Mouse (Mus musculus) lung, postnatal 10 days (tissue): ENCODE measurements around the gene Zfp618.
A peak's percentile ranks its signal among the peaks of the same experiment; 100 is the strongest.

Source experiments
- DNase-seq: peaks from one replicate; pipeline ENCODE4 v3.0.0; 2021

Gene Zfp618

GRCm38 (mm10) chr4:62999321-62999720, 33.9 kb downstream of the Zfp618 start:
- no peak for DNase-seq

DNA sequence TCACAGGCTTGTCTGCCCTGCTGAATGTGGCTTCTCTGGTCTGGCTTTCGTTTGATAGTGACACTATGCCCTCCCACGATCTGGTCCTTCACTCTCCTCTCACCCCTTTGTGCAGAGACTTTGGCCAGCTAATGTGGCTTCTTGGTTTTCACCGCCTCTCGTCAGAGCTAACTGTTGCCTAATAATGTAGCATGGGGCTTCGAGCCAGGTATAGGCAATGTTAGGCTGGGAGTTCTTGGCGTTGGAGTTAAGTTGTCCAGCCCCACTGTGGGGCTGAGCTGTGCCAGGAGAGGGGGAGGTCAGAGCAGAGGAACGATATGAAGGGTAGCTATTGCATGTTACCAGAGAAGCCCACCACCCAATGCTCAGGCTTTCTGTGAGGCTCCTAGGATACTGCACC, 34.5 kb downstream of the Zfp618 start:
- no peak for DNase-seq

GRCm38 (mm10) chr4:63000316-63001055, 35.1 kb downstream of the Zfp618 start:
- no peak for DNase-seq

- DNase-seq, result no peak
These were observed 37.0 kb downstream of the Zfp618 start for GRCm38 (mm10) chr4:63002386-63002785.

DNA sequence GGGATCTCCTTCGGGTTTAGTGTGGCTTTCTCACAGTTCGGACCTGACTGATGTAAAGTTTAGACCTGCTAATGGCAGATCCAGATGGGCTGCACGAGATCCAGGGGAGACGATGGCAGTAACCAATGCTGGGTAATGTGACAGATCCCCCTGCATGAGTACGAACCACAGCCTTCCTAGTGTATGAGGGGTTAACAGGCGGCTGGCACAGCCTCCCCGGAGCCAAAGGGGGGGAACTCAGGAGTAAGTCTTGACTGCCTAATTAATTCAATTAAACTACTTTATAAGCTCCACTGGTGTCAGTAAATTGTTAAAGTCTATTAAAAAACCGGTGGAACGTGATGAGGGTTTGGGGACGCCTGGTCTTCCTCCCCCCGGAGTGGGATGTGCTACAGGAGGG, 39.1 kb downstream of the Zfp618 start:
- no peak for DNase-seq

GRCm38 (mm10) chr4:63005446-63006185, 40.2 kb downstream of the Zfp618 start:
- DNase-seq, result no peak

DNA sequence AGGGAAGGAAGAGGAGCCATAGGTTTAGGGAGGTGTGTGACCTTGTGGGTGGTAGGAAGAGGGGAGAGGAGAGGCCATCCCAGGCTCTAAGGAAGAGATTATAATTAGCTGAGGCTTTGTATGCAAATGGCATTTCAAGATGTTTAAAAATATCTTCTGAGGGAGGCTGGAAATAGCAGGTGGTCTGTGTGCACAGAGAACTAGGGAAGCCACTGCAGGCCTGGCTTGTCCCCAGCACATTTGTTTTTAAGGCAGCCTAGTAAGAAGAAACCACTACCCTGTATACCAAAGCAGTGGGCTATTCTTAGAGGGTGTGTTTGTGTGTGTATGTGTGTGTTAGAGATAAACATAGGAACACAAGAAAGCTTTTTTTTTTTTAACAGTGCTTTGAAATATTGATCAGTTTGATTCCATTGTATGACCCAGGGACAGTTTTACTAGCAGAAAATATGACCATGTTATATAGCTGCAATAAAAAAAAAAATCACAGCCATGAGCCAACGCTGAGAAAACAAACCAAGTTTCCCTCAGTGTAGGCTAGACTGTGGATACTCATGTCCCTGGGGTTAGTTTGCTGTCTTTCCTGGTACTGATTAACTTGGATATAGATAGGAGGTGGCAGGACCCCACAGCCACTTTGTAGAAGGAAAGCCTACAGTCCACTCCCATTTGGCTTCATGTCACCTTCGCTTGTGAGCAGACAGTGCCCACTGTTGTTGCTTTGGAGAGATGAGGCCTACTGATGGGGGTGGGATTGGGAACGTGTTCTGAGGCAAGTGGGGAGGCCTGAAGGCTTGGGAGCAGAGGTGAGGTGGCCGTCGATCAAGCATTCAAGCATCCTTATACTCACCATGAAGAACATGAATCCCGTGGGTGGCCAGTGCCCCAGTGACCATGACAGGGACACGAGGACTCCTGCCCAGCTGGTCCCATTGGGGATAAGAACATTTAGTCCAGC, 41.1 kb downstream of the Zfp618 start:
- DNase-seq, result no peak

GRCm38 (mm10) chr4:63008206-63008605, 42.8 kb downstream of the Zfp618 start:
- no peak for DNase-seq

DNA sequence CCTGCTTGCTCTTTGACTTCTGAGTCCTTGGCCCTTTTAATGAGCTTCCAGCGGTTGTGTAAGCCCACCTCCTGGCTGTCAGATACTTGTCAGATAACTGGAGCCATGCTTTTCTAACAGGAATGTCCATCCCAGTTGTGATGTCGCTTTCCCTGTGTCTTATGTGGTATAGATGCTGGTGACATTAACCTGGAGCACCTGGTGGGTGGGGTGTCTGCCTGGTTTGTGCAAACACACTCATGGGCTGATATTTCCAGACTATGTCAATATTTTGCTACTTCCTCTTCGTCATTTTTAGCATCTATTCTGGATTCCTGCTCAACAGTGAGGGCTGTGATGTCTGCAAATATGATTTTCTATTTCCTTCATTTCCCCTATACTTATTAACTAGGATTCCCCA, 43.4 kb downstream of the Zfp618 start:
- DNase-seq, result no peak

DNA sequence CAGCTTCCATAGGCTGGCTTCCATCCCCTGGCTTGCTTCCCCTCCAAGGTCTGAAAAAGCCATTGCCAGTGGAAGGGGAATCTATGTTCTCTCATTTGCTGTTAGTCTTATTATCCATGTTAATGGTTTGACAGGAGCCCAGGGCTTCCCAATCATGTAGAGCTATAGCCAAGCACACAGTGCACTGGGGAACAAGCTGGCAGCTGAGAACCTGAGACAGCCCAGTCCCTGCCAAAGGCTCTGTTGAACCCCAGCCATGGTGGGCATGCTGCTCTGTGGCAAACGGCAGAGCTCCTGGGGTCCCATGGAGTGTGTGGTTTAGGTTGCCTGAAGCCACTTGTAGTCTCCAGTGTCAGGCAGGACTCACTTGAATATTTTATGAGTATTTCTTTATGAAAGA, 44.4 kb downstream of the Zfp618 start:
- no peak for DNase-seq

- DNase-seq, result peak; percentile 62
These were observed 44.9 kb downstream of the Zfp618 start for GRCm38 (mm10) chr4:63010226-63010625.

GRCm38 (mm10) chr4:63018616-63019015, 53.2 kb downstream of the Zfp618 start:
- DNase-seq, result no peak

DNA sequence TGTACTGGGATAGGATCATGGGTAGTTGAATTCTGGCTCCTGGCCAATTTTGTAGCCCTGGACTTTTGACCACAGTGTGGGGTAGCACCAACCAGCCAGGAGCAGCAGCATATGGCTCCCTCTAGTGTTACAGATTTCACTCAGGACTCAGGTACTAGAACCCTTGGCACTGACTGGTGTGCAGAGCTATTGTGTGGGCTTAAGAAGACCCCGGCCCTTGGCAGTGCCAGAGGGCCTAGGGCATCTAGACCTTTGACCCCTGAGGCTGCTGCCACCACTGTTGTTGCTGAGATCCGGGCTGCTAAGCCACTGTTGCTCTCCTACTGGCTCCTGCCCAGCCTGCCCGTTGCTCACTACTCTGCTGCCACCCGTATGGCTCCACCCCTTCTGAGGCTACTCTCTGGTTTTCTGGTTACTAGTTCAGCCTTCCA, 54.1 kb downstream of the Zfp618 start:
- DNase-seq, result peak; percentile 29

DNA sequence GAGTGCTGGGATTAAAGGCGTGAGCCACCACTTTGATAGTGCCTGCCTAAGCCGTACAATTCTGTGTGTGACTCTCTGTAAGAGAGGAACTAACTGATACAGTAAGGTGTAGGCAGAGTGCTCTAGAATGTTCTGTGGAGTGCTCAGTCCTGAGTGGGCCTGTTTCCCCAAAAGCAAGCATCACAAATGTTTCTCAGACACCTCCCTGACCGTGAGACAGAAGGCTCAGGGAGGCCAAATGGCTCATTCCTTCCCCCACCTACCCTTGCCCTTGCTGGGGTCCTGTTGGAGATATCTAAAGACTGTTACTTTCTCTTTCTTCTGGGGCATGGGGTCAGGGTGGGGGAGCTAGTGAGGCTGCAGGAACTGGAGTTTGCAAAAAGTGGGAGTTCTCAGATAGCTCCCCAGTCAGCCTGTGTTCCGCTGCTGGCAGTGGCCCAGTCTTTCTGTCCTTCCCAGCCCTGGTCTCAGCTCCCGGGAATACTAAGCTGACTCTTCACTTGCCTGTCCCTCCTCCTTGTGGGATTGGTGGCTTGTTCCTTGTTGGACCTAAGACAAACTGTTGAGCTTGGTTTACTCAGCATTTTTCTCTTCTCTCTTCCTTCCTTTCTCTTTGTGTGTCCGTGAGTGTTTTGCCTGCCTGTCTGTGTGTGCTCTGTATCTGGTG, 55.8 kb downstream of the Zfp618 start:
- peak; percentile 48 for DNase-seq

DNA sequence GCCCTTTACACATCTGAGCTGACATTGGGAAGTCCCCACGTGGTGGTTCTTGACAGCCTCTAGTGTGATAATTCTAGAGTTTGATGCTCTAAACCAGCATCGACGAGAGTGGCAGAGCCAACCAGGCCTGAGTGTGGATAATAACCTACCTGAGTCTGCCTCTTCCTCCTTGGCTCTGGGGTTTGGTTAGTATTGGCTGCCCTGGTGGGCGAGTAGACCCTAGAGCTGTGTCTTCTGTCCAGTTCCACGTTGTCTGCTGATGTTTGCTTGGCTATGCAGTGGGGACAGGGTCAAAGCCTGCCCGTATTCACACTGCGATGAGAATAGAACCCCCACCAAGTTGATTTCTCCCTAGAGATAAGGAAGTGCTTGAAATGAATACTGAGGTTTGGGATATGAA, 58.1 kb downstream of the Zfp618 start:
- DNase-seq, result no peak

GRCm38 (mm10) chr4:63024098-63024497, 58.7 kb downstream of the Zfp618 start:
- DNase-seq, result no peak

DNA sequence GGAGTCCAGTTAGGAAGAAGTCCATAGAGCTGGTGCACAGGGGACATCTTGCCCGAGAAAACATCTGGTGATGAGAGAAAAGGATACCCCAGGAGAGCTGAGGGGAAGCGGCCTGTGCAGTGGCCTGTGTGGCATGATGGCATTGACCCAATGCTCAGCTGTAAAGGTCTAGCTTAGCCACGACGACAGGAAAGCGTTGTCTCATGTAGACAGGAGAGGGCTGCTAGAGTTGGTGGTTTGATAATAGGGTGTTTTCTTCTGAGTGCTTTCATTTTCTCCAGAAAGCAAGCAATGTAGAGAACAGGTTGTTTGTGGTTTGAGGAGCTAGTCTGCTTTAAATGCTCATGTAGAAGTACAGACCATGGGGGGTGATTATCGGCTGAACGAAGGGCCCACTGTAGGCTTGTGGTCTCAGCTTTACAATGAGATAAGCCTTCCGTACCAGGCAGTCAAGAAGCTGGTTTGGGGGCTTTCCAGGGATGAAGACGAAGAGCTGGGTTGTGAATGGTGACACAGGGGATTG, 59.4 kb downstream of the Zfp618 start:
- DNase-seq, result no peak

DNA sequence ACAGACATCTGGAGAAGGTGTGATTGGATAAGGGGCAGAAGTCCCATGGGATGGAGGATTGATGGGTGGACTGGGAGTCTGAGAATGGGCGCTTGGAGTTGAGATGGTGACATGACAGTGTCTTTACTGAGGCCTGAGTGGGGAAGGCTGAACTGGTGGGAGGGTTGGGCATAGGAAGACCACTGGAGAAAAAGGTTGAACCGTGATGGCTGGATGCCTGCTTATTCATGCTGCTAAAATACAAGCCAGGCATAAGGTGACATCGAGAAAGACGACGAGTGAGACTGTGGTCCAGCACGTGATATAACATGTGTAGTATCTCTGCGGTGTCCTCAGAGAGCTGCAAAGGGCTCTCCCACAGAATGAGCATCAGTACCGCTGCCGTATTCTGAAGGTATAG, 59.9 kb downstream of the Zfp618 start:
- DNase-seq, result no peak

DNA sequence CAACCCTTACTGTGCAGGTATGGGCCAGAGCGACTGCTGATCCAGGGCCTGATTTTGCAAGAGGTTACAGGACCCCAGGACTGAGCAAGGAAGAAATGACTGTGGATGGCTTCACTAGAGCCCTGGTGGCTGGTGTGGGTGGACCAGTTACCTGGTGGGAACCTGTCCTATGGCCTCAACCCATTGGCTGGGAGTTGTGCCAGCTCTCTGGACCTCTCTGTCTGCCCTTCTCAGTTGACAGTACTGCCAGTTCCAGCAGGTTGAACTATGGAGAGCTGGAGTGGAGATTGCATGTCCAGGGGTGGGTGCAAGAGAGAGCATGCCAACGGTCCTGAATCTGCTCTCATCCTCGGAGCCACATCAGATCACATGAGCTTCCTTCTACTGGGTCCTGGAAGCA, 60.9 kb downstream of the Zfp618 start:
- no peak for DNase-seq

DNA sequence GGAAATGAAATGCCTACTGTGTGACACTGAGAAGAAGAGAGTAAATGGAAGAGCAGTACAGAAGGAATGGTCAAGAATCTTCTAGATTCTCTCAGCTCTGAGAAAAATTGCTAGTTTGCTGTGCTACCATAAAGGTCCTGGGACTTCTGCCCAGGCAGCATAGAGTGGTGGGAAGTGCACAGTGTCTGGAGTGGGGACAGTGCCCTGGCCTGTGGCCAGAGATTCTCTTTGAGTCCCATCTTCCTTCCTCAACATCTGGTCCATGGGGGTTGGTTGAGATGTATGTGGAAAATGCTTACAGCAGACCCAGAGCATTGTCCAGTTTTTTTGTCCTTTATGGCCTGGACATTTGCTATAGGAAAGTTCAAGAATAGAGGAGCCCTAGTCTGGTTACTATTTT, 62.1 kb downstream of the Zfp618 start:
- DNase-seq, result no peak

DNA sequence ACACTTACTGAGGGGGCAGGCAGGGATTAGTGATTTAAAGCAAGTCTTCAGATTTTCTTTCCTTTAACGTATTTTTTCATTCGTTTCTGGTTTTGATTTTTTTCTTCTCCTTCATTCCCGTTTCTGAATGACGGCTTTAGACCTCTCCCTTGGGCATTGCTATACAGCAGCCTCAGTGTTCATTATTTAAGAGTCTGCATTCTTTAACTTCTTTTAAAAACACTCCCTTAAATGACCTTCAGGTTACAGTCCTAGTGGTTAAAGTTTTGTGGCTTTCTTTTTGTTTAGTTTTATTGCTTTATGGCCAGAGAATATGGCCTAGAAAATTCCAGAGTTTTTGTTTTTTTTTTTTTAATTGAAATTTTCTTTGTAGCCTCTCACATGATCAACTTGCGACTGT, 64.8 kb downstream of the Zfp618 start:
- DNase-seq, result no peak

GRCm38 (mm10) chr4:63031240-63031639, 65.9 kb downstream of the Zfp618 start:
- DNase-seq, result no peak
